Mouse (Mus musculus): ENCODE results near the gene 4930564D02Rik. TPM values are rescaled to one million over a fixed set of nuclear protein-coding genes. Genes with fewer than 3 reads are reported as not detected.
A peak's percentile ranks its signal among the peaks of the same experiment; 100 is the strongest.

4930564D02Rik gene
- total RNA-seq, 1 experiment from 2014 or later, result not detected

DNA sequence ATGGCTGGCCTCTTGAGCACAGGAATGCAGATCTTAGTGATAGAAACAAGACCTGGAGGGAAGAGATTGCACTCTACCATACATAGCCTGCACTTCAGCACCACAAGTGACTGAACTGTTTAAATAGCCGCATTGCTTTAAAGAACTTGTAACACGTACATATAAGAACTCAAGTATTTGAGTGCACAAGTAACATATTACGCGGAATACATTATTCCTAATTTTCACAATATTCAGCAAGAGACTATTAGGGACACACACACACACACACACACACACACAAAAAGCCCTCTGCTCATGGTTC is 13.0 kb upstream of the 4930564D02Rik start:
- ATAC-seq (replicated peaks; ENCODE audit: insufficient number of reproducible peaks, low FRiP score, low TSS enrichment, poor library complexity, severe bottlenecking), result no peak

- no peak for ATAC-seq (replicated peaks; ENCODE audit: insufficient number of reproducible peaks, low FRiP score, low TSS enrichment, poor library complexity, severe bottlenecking)
Measured at GRCm38 (mm10) chr3:105054952-105055351, 11.7 kb upstream of the 4930564D02Rik start.

GRCm38 (mm10) chr3:105055666-105056065 is 11.0 kb upstream of the 4930564D02Rik start:
- ATAC-seq (replicated peaks; ENCODE audit: insufficient number of reproducible peaks, low FRiP score, low TSS enrichment, poor library complexity, severe bottlenecking), result no peak

GRCm38 (mm10) chr3:105058627-105059513 is 7.8 kb upstream of the 4930564D02Rik start:
- peak; percentile 66 for ATAC-seq (replicated peaks; ENCODE audit: insufficient number of reproducible peaks, low FRiP score, low TSS enrichment, poor library complexity, severe bottlenecking)

DNA sequence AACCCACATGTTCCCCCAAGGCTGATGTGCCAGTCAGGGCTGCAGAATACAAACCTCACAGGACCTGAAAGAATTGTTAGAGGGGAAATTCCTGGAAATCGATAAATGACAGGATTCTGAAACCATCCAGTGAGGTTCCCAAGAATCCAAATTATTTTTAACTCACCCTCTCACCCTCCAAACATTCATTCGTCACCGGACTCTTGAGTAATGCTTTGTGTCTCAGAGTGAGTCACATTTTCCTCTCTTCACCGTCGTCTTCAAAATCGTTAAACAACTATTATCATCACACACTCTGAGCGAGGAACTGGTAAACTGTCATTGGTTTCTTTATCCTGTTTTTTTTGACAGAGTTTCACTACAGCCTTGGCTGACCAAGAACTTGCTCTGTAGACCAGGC is 6.7 kb upstream of the 4930564D02Rik start:
- ATAC-seq (replicated peaks; ENCODE audit: insufficient number of reproducible peaks, low FRiP score, low TSS enrichment, poor library complexity, severe bottlenecking), result no peak

- ATAC-seq (replicated peaks; ENCODE audit: insufficient number of reproducible peaks, low FRiP score, low TSS enrichment, poor library complexity, severe bottlenecking), result no peak
Measured at GRCm38 (mm10) chr3:105060992-105061391, 5.7 kb upstream of the 4930564D02Rik start.

DNA sequence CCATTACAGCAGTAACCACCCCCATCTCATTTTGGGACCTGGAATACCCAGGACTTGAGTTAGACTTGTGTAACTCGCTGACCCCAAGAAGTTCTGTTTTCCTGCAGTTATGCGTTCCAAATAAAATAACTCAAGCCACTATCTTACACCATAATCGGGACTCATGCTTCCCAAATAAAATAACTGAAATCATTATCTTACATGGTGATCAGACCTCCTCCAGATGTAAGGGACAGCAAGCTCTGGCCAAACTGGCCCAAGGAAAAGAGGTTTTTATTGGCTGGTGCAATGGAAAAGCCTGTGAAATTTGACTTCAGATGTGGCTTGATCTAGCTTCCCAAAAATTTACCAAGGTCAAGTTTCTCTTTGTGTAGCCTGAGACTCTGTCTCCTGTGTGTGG is 5.1 kb upstream of the 4930564D02Rik start:
- ATAC-seq (replicated peaks; ENCODE audit: insufficient number of reproducible peaks, low FRiP score, low TSS enrichment, poor library complexity, severe bottlenecking), result no peak

DNA sequence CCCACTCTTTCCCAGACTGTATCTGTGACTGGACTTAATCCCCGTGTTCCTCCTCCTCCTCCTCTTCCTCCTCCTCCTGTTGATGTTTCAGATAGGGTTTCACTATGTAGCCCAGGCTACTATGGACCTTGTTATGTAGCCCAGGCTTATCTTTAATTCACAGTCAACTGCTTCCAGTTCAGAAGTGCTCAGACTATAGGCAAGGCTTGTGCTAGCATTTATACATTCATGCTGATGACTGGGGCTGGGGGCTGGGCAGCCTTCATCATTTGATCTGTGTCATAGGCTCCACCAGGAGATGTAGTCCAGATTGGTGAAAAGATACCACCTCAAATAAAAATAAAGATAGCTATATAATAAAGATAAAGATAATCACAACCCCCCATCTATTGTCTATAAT is 4.7 kb upstream of the 4930564D02Rik start:
- no peak for ATAC-seq (replicated peaks; ENCODE audit: insufficient number of reproducible peaks, low FRiP score, low TSS enrichment, poor library complexity, severe bottlenecking)

- no peak for ATAC-seq (replicated peaks; ENCODE audit: insufficient number of reproducible peaks, low FRiP score, low TSS enrichment, poor library complexity, severe bottlenecking)
Measured at GRCm38 (mm10) chr3:105062676-105063075, 4.0 kb upstream of the 4930564D02Rik start.

DNA sequence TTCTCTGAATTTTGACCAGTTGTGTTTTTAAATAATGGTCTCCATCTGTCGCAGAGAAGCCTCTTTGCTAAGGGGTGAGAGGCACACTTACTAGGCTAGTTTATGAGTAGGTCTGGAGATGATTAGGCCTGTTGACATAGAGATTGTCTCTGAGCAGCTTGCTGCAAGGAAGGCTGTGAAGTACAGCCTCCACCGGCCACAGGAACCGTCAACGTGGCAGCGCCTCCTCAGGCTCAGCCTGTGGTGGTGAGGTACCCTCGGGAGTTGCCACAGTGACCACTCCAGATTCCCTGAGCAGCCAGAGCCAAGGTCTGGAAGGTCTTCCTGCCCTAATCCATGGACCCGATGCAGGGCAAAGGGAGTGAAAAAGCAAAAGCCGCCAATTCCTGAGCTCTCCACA is 3.9 kb downstream of the 4930564D02Rik start:
- ATAC-seq (replicated peaks; ENCODE audit: insufficient number of reproducible peaks, low FRiP score, low TSS enrichment, poor library complexity, severe bottlenecking), result no peak

DNA sequence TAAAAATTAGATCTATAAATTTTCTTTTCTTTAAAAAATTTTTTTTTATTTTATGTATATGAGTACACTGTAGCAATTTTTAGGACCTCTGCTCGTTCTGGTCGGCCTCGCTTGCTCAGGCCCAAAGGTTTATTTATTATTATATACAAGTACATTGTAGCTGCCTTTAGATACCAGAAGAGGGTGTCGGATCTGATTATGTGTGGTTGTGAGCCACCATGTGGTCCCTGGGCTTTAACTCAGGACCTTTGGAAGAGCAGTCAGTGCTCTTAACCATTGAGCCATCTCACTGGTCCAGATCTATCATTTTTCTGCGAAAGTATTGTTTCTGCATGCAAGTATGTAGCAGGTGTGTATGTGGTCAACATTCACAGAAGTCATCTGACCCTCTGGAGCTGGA is 4.6 kb downstream of the 4930564D02Rik start:
- no peak for ATAC-seq (replicated peaks; ENCODE audit: insufficient number of reproducible peaks, low FRiP score, low TSS enrichment, poor library complexity, severe bottlenecking)

- ATAC-seq (replicated peaks; ENCODE audit: insufficient number of reproducible peaks, low FRiP score, low TSS enrichment, poor library complexity, severe bottlenecking), result no peak
Measured at GRCm38 (mm10) chr3:105072536-105072935, 5.9 kb downstream of the 4930564D02Rik start.

- no peak for ATAC-seq (replicated peaks; ENCODE audit: insufficient number of reproducible peaks, low FRiP score, low TSS enrichment, poor library complexity, severe bottlenecking)
Measured at GRCm38 (mm10) chr3:105075796-105076195, 9.2 kb downstream of the 4930564D02Rik start.

GRCm38 (mm10) chr3:105078231-105078826 is 11.7 kb downstream of the 4930564D02Rik start:
- no peak for ATAC-seq (replicated peaks; ENCODE audit: insufficient number of reproducible peaks, low FRiP score, low TSS enrichment, poor library complexity, severe bottlenecking)

GRCm38 (mm10) chr3:105087344-105087743 is 20.7 kb downstream of the 4930564D02Rik start:
- ATAC-seq (replicated peaks; ENCODE audit: insufficient number of reproducible peaks, low FRiP score, low TSS enrichment, poor library complexity, severe bottlenecking), result no peak

GRCm38 (mm10) chr3:105088638-105089037 is 22.0 kb downstream of the 4930564D02Rik start:
- ATAC-seq (replicated peaks; ENCODE audit: insufficient number of reproducible peaks, low FRiP score, low TSS enrichment, poor library complexity, severe bottlenecking), result no peak

DNA sequence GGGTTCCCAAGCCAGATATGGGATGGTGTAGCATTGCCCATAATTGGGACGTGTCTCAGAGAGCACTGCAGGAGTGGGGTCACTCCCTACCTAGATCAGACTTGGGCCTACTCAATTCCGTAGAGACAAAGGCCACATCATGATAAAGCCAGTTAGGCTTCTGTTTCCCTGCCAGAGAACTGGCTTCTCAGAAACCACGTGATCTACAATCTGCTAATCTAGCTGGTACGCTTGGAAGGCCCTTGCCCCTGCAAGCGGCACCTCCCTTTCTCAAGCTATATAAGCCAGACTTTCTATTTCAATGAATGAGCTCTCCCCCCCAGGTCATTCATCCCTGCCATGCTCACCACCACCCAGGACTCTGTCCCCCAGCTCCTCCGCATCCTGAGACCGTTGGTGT is 23.5 kb downstream of the 4930564D02Rik start:
- no peak for ATAC-seq (replicated peaks; ENCODE audit: insufficient number of reproducible peaks, low FRiP score, low TSS enrichment, poor library complexity, severe bottlenecking)

DNA sequence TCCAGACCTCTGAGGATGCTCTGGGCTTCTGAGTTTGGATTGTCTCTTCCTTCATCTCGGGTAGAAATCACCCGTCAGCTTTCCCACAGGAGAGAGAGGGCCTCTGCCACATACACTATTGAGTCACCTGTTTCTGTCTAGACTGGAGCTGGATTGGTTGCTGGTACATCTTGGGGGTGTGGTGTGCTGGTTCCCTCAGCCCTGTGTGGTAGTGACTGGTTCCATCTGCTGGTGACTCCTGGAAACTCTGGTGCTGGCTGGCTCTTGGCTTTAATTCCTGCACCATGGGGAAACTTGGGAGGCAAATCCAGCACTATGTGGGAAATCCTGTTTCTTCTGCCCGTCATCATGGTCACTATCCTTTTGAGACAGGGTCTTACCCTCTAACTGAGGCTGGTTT is 24.3 kb downstream of the 4930564D02Rik start:
- no peak for ATAC-seq (replicated peaks; ENCODE audit: insufficient number of reproducible peaks, low FRiP score, low TSS enrichment, poor library complexity, severe bottlenecking)

DNA sequence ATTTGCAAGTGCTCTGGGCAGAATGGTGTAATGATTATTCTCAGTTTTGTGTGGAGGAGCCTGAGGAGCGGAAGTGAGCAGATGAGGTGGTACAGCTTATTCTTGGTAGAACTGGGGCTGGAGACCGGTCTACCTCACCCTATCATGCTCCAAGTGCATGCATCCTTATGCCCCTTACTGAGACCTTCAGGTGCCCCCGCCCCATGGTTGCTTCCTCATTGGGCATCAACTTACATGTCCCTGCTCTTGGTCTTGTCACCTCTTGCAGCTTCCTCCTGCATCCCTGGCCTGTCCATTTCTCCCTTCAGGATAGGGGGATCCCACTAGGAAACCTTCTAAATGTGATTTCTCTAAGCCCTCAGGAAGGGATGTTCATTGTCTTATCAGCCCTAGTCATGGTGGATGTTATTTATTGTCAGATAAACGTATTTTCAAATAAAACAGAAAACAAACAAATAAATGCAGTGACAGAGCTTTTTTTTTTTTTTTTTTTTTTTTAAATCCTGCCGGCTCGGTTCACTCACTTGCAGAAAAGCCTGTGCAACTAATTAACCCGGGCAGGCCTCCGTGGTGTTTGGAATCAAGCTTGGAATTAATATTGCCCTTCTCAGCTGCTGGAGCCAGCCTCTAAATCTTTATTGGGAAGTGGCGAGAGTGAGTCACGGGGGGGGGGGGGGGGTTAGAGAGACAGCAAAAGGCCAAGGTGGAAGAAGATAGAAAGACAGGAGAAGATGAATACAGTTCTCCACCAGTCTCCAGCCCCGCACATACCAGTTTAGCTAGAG is 26.3 kb downstream of the 4930564D02Rik start:
- no peak for ATAC-seq (replicated peaks; ENCODE audit: insufficient number of reproducible peaks, low FRiP score, low TSS enrichment, poor library complexity, severe bottlenecking)

DNA sequence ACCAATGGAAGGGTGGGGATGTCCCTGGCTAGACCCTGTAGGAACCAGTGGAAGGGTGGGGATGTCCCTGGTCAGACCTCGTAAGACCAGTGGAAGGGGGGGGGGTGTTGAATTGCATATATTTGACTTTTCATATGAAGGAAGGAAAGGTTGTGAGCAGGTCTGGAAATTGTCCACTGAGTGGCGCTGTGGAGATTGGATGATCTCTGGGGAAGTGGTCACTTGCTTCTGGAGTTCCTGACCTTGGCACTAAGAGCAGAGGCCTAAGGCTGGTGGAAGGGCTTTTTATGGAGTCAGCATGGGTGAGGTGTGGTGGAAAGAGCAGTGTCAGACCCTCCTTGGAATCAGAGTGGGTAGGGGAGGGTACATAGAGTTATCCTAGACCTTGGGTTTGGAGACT is 27.8 kb downstream of the 4930564D02Rik start:
- ATAC-seq (replicated peaks; ENCODE audit: insufficient number of reproducible peaks, low FRiP score, low TSS enrichment, poor library complexity, severe bottlenecking), result no peak
